Mouse (Mus musculus): ENCODE data around the gene Zfp62. TPM values are rescaled to one million over a fixed set of nuclear protein-coding genes. Genes with fewer than 3 reads are reported as not detected.

Zfp62 gene
- 1.5 and 3.9 TPM in 2 replicates for polyA plus RNA-seq (2012; rRNA removed; ENCODE audit: low replicate concordance)

GRCm38 (mm10) chr11:49203129-49203768 lies at the start of gene Zfp62:
Gene Zfp62 (plus strand): TSS chr11:49203292.

GRCm38 (mm10) chr11:49154077-49154476 lies 49.0 kb upstream of the Zfp62 start, which contains the start of gene Olfr1394:
Gene Olfr1394 (plus strand): TSS chr11:49154377.

GRCm38 (mm10) chr11:49186955-49187488 lies 16.1 kb upstream of the Zfp62 start, which contains the start of gene Btnl9:
Gene Btnl9 (minus strand): TSS chr11:49187159.

GRCm38 (mm10) chr11:49243727-49244594 lies 40.9 kb downstream of the Zfp62 start, which contains the start of gene Mgat1:
Gene Mgat1 (plus strand): TSS chr11:49244191.

Other genes starting within 250 kb of the Zfp62 start
- 0.31 and 0.32 TPM in 2 replicates for gene Olfr56, start 224.4 kb upstream of the Zfp62 start, polyA plus RNA-seq (2012; rRNA removed; ENCODE audit: low replicate concordance)
- 5.1 and 5.3 TPM in 2 replicates for gene 9930111J21Rik1, start 223.9 kb upstream of the Zfp62 start, polyA plus RNA-seq (2012; rRNA removed; ENCODE audit: low replicate concordance)
- gene Gm12185, start 211.1 kb upstream of the Zfp62 start, polyA plus RNA-seq (2012; rRNA removed; ENCODE audit: low replicate concordance) = 0.32 and 0.35 TPM in 2 replicates
- 5.1 and 6.2 TPM in 2 replicates for gene Tgtp1, start 209.1 kb upstream of the Zfp62 start, polyA plus RNA-seq (2012; rRNA removed; ENCODE audit: low replicate concordance)
- gene 9930111J21Rik2, start 152.1 kb upstream of the Zfp62 start, polyA plus RNA-seq (2012; rRNA removed; ENCODE audit: low replicate concordance) = 3.5 and 4.5 TPM in 2 replicates
- 17.0 and 27.2 TPM in 2 replicates for gene Tgtp2, start 139.1 kb upstream of the Zfp62 start, polyA plus RNA-seq (2012; rRNA removed; ENCODE audit: low replicate concordance)
- gene Ifi47, start 126.7 kb upstream of the Zfp62 start, polyA plus RNA-seq (2012; rRNA removed; ENCODE audit: low replicate concordance) = 8.8 and 16.0 TPM in 2 replicates
- gene Olfr1396, start 88.4 kb upstream of the Zfp62 start, polyA plus RNA-seq (2012; rRNA removed; ENCODE audit: low replicate concordance) = 0.71 and 1.3 TPM in 2 replicates
- 0.04 TPM in 1 of 2 replicates, not detected in the other for gene Olfr1395, start 61.0 kb upstream of the Zfp62 start, polyA plus RNA-seq (2012; rRNA removed; ENCODE audit: low replicate concordance)
- not detected in 2 replicates for gene Olfr1394, start 48.9 kb upstream of the Zfp62 start, polyA plus RNA-seq (2012; rRNA removed; ENCODE audit: low replicate concordance)
- 21.7 and 60.9 TPM in 2 replicates for gene Btnl9, start 16.1 kb upstream of the Zfp62 start, polyA plus RNA-seq (2012; rRNA removed; ENCODE audit: low replicate concordance)
- 159 and 174 TPM in 2 replicates for gene Mgat1, start 40.9 kb downstream of the Zfp62 start, polyA plus RNA-seq (2012; rRNA removed; ENCODE audit: low replicate concordance)
- 0.19 and 0.28 TPM in 2 replicates for gene Olfr1393, start 75.0 kb downstream of the Zfp62 start, polyA plus RNA-seq (2012; rRNA removed; ENCODE audit: low replicate concordance)
- 0.06 and 0.17 TPM in 2 replicates for gene Olfr1392, start 82.0 kb downstream of the Zfp62 start, polyA plus RNA-seq (2012; rRNA removed; ENCODE audit: low replicate concordance)
- gene Olfr10, start 101.4 kb downstream of the Zfp62 start, polyA plus RNA-seq (2012; rRNA removed; ENCODE audit: low replicate concordance) = not detected in 2 replicates
- gene Olfr1391, start 119.5 kb downstream of the Zfp62 start, polyA plus RNA-seq (2012; rRNA removed; ENCODE audit: low replicate concordance) = not detected in 2 replicates
- not detected in 2 replicates for gene Olfr1390, start 131.9 kb downstream of the Zfp62 start, polyA plus RNA-seq (2012; rRNA removed; ENCODE audit: low replicate concordance)
- gene Olfr1389, start 219.8 kb downstream of the Zfp62 start, polyA plus RNA-seq (2012; rRNA removed; ENCODE audit: low replicate concordance) = not detected in 2 replicates
- gene Olfr1388, start 233.3 kb downstream of the Zfp62 start, polyA plus RNA-seq (2012; rRNA removed; ENCODE audit: low replicate concordance) = 0.50 and 2.1 TPM in 2 replicates